Mouse (Mus musculus): ENCODE measurements around the gene Cntf.

DNA sequence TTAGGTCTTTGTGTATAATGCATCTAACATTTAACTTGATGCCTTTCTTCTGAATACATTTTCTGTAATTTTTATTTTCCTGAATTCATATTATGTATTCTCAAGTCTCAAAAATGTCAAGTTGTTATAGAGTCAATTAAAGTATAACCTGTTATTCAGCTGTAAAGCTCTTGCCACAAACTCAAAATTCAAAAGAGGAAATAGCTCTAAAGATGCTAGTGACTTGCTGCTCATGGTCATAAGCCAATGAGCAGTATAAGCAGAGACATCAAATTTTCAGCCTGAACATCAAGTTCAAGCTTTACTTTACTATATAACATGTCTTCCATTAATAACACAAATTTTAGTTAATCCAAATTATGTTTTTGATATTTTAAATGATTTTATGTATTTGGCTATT is 26.9 kb upstream of the Cntf start:
- TF ChIP-seq CTCF (IDR thresholded peaks at IDR 0.05; ENCODE audit: borderline replicate concordance, control insufficient read depth, extremely low read depth, insufficient read depth, low read length, poor library complexity) (no peak), POLR2A (IDR thresholded peaks at IDR 0.05; ENCODE audit: control insufficient read depth, extremely low read depth, insufficient read depth, low read length, poor library complexity) (no peak)

Data from thymus, adult 2 months (tissue).